Mouse (Mus musculus): ENCODE measurements around the gene Wwox.

The Wwox gene

DNA sequence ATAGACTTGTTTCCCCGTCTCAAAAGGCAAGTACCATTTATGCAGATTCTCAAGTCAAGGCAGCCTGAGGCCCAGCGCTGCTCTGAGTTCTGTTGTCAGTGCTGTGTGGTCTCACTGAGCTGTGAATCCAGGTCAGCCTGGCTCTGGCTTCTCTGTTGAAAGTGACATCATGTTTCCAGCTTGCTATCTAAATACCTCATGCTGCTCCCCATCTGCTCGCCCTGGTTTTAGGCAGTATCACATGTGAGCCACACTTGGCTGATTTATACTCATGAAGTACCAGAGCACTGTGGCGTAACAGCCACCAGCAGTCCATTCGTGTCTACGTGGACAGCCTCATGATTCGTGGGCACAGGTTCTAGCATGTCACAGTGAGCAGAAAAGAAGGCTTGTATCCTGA lies 235.7 kb downstream of the Wwox start:
- DNase-seq = no peak

DNA sequence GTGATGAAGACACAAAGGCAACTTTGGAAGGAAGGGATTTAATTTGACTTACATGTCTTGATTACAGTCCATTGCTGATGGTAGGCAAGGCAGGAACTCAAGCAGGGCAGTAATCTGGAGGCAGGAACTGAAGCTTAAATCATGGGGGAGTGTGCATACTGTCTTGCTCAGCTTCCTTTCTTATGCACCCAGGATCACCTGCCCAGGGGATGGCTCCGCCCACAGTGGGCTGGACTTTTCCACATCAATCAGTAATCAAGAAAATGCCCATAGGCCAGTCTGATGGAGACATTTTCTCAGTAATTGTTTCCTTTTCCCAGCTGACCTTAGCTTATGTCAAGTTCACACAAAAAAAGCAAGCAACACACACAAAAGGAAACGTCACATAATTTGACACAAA lies 237.5 kb downstream of the Wwox start:
- DNase-seq = no peak

DNA sequence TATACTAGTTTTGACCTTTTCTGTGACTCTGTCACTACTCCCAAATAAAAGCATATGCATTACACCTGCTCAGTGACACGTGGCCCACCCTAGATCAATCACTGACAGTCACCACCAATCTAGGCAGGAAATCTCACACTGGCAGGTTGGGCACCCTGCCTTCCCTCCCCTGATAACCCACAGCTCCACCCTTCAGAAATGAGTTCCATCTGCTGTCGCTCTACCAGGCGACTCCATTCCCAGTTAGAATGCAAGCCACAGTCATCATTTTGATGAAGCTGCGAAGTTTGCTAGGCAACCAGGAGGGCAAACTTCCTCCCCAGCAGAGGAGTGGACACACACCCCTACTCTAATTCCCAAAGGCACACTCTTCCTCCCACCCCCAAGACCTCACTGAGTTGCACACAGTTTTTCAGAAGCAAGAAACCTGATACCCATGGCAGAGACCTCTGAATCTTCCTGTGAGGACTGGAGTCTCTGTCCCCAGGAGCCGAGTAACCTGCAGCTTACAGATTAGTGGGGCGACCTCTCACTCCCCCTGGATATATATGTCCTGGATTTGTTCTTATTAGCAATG lies 238.2 kb downstream of the Wwox start:
- DNase-seq = no peak

DNA sequence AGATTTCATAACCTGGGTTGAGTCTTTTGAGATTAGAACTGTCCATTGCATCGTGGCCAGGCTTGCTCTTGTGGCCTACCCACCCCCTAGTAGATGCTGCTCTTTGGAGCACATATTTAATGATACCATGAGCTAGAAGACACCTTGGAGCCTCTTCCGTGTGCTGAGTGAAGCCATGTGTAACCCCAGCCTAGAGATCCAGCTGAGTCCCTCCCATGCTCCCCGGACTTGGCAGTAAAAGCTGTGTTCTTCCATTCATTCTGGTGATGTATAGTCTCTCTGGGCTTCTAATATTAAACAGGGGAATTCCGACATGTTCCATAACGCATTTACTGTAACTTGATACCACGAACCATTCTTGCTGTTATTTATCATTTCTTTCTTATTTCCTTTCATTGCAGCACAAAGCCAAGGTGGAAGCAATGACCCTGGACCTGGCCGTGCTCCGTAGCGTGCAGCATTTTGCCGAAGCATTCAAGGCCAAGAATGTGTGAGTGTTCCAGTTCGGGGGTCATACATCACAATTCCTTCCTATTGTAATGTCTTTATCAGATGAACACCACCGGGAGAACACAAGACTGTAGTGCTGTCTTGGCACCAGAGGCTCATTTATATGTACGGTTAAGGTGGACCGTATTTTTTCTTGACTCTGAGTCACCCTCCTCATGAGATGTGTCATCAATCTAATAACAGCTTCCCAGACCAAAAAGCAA lies 240.1 kb downstream of the Wwox start:
- DNase-seq = no peak

DNA sequence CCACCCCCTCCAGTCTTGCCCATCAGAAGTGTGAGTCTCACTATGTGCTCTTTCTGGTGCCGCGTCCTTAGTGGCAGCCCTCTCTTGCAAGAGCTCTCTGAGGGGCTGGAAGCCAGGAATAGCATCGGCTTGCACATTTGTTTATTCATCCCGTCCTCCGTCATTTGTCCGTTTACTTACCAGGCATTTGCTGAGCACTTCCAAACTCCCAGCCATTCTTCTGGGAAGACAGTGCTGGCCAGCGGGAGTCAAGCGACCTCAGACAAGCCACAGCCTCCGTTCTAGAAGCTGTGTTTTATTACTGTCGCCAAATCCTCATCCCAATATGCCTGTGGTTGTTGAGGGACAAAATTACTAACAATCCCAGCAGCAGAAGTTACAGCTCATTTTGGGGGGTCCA lies 241.7 kb downstream of the Wwox start:
- DNase-seq = peak; percentile 15 to 42

DNA sequence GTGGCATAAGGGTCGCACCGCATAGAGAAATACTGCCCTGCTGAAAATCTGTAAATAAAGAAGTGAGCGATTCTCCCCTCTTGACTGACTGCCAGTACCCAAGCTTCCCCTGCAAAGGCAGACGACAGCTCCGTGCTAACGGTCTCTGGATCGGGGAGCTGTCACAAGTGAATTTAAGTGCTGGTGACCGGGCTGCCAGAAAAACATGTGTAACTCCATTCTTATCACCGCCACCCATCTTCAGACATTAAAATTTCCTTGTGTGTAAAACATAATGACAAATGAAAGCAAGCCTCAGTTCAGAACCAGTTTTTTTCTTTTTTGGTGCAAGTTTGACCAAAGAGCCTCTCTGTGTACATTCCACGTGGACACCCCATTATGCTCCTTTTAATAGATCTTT lies 242.7 kb downstream of the Wwox start:
- no peak for DNase-seq

DNA sequence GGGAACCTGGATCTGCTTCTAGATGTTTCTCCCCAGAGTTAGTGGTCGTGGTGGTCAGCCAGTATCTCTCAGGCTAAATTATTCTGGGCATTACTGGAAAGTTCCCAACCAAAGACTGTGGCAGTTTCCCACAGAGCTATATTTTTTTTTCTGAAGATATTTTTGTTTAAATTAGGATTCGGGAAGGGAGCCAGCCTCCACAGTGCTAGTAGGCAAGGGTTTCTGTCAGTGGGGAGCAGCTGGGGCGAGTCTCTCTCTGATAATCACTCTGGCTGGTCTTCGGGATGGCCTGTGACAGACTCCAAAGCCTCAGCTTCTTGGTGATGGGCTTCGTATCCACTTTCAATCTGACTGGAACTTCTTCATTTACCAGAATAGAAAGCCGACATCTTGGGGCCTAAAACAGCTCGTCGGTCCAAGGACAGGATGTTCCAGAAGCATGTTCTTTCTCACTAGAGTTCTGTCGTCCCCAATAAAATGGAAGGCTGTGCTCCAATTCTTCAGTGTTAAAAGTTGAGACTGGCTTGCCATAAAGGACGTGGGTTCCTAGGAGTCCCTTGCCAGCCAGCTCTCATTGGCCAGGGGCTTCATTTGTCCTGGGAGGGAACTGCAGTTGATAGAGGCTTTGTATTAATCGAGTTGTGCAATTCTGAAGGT lies 244.7 kb downstream of the Wwox start:
- peak; percentile 15 to 39 for DNase-seq

DNA sequence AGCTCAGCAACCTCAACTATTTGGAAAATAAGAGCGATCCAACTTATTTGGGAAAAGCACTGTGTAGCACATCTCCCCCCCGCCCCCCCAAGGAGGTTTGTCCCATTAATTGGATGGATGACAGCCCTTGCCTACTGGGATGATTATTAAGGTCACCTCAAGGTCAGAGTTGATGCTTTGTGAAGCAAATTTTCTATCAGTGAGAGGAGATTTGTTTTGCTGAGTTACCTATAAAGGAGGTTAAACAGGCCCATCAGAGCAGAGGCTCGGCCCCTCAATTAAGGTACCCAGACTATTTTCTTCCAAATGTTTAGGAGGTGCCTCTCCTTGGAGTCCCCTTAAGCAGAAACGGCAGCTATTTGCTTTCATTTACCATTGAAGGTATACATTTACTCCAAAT lies 247.0 kb downstream of the Wwox start:
- DNase-seq = no peak

DNA sequence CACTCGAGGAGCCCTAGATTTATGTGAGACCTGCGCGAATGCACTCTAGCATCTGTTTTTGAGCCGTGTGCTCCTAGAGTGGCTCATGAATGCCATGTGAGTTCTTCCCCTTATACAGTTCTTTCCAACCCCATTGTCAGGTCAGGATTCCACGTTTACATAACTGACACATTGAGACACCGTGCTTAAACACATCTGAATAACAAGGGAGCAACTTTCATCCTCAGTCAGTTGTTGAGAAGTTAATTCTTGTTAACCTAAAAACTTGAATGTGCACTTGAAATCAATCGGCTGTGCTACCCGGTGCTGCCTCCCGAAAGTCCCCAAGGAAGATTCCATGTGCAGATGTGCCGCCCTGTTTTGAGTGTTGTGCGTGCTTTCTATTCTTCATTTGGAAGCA lies 249.3 kb downstream of the Wwox start:
- no peak for DNase-seq

DNA sequence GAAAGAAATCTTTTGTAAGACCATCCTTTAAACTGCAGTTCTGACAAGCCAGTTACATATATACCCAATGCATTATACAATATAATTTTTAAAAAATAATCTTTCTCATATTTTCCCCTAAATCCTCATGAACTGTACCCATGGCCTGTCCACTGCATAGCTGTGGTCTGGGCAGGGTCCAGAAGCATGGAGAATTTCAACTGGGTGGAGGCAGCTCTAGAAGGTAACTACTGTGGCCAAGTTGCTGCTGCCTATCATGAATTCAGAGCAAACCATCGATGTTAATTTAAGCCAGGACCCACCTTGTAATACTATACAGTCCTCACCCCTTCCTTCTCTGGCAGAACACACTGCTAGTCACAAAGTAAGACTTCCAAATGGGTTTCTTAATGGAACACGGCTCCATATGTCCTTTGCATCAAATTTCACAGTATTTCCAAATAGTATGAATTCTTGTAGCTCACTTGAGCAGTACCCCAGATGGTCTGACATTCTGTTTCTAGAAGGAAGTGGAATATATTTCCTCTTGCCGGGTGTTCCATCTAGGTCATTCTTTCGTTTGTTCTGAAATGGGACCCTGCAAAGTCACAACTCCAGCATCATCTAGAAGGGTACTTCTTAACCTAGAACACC lies 255.2 kb downstream of the Wwox start:
- no peak for DNase-seq

DNA sequence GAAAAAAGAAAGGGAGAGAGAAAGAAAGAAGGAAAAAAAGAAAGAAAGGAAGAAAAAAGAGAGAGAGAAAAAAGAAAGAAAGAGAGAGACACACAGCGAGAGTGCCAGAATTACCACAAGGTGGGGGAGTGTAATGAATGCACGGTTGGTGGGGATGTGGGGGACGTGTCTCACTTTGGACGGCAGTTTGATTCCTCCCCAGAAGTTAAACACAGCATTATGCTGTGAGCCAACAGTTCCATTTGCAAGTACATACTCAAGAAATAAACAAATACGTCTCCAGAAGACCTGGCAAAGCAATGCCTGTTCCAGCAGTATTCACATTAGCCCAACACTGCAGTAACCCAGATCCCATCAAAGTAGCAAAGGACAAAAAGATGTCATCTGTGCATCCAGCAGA lies 264.1 kb downstream of the Wwox start:
- no peak for DNase-seq

DNA sequence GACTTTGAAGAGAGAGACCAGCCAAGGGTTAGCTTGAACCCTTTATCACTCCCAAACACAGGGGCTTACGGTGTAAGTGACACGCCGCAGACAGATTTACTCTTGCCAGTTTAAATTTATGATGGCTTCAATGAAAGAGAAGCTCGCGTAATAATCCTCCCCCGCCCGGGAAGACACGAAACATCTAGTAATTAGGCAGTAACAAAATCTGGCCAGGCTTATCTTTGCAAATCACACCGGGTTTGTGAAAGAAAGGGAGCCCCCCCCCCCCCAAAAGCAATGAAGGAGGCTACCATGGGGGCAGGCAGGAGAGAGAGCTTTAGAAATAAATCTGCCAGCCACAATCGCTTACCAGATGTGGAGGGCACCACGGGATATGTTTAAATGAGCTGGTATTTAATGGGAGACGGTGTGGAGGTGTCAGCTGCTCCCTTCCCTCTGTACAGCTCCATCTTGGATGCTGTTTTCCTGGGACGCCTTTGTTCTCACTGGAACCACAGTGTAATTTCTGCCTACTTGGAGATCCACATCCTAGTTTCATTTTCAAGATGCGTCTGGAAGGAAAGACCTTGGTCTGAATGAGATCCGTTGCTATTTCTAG lies 268.2 kb downstream of the Wwox start:
- DNase-seq = no peak

DNA sequence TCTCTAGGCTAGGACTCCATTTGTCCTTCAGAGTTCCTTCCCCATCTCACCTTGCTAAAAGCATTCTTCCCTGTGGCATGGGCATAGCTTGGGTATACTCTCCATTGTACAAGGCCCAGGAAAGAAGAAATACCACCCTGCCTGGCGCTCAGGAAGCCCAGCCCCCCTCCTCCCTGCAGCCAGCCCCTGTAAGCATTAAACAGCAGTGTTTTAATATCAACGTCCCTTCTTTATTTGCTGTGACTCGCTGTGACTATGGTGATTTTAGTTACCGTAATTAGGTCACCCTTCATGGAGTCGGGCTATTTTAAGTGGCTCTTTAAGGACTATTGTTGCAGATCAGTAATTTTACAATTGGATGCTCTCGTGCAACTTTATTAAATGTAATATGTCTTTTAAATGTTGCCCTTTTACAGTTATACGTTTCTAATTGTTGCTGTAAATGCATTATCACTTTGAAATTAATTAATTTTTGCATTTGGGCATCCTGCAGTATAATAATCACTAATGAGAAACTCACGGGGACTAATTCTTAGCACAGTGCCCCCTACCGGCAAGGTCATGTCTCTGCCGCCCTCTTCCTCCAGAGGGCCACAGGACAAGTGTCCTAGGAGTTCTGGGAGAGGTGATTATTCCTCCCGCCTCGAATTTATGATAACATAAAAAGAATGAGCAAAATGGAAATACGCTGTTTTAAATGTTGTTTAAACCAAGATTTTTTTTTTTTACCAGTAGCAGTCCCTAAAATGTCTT lies 276.0 kb downstream of the Wwox start:
- no peak for DNase-seq

DNA sequence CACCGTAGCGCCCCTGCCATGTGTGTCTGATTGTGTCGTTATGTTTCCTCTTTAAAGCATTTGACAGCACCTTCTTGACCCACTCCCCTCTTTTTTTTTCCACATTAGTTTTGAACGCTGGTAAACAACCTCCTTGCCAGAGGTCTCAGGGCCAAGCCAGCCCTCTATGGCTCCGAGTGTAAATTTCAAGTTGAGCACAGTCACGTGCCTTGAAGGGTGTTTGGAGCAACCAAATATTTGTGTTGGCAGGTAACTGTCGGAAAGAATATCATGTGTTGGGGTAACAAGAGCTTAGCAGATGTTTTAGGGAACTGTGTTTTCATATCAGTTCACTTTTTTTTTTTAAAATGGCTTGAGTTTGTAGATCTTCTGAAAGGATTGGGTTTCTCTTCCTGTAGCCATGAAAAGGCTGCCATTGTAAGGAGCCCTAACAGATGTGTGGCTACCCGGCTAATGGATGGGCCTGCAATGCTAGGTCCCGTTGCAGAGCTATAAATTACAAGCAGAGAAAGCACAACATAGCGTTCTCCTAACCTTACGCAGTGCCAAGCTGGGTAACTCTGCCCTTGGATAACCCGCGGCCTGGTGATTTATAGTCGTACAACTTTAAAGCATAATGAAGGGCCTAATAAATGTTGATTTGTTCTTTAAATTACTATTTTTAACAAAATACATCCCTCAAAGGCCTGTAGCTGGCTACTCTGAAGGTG lies 277.2 kb downstream of the Wwox start:
- peak; percentile 22 to 40 for DNase-seq

DNA sequence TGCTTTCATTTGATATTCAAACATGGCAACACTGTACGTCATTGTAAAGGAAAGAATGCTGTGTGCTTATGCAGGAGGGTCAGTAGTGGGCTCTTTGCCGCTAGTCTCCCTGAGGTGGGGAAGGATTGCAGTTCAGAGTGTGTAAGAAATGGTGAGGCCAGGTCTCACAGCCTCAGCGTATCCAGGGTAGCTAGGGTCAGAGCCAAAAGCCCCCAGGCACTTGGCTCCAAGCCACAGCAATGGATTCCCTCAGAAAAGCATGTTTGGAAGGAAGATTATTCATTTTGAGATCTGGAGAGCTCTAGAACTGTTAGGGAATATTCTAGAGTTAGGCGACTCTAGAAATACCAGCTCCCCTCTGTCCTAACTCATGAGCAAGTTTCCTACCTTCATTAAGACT lies 279.4 kb downstream of the Wwox start:
- no peak for DNase-seq

DNA sequence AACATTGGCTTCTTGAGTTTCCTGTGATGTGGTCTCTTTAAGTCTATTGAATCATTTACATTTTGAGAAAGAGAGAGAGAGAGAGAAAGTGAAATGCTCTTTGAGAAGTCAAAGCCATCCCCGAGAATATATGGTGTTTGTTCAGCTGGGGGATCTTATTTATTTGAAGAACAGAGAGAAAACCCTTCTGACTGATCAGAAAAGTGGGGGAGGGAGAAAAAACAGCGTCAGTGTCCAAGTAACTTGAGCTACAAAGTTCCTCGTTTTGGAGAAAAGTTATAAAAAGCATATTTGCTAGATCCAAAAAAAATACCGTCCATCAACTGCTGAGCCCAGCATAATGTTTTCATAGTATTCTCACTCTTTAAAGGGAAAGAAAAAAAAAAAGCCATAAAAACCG lies 283.2 kb downstream of the Wwox start:
- no peak for DNase-seq

DNA sequence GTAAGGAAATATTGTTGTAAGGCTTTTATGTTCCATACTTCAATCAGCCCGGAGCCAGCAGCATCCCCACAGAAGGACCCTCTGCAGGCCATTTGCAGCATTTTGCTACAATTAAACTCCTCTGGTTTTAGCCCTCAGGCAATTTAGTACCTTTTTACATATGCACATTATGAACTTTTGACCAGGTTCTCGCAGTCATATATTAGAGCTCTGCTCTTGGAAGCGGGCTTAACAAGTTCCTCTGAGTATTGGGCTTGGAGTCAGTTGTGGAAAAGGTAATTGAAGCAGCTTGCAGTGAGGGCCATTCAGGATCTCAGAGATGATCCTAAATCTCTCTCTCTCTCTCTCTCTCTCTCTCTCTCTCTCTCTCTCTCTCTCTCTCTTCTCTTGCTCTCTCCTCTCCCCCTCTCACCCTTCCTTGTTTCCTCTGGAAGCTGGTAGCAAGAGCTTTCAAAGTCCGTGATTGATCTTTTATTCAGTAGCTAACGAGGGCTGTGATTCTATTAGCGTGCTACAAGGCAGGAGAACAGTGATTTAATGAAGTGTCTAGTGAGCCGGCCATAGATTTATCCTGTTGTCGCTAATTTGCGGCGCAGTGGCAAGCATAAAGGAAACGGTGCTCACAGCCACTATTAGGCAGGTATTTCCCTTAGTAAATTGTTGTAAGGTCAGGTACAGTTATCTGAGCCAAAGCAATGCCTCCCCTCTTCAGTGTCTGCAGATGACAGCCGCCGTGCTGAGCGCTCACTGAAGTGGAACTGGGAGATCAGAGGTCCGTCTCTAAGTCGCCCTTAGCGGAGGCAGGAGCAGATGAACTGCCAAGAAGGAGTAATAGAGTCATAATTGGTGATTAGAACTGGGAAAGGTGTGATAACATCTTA lies 292.0 kb downstream of the Wwox start:
- no peak for DNase-seq

DNA sequence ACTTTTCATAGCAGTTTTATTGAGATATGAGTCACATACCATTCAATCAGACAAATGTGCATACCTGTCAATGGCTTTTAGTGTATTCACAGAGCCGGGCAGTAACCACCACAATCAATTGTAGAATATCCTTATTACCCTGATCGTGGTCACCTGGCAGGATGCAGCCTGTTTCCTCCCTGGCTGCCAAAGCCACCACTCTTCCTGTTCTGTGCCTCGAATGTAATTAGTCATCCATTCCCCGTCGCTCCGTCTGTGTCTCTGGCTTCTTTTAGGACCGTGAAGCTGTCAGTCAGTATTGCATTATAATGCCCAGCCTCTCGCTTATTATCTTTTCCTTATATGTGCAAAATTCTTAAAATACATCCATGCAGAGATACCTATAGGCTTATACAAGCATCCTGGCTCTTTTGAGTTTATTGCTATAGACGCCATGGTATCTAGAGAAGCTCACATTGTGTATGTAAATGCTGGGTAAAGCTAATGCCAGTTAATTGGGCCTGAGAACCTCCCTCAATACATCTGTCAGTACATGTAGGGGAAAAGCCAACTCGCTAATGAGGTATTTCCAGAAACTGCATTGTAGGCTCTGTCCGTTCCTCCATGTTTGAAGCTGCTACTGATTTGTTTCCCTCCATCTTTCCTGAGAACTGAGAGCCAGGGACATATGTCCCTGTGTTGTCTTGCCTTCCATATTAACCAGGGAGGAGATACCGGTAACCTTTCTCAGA lies 303.9 kb downstream of the Wwox start:
- no peak for DNase-seq

DNA sequence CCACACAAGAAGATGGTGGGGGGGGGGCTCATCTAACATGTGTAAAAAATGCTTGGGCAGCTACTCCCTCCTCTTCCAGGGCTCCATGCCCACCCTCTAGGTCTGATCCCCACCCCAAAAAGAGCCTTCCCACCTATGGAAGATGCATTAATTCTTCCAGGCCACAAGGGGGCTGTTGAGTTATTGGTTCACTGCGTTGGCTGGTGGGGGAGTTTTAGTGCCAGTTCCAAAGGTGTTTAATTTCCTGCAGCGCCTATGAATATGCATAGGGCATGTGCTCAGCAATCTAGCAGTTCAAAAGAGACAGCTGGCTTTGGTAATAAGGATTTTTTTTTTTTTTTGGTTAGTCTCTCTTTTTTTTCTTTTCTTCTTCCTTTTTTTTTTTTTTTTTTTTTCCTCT lies 306.9 kb downstream of the Wwox start:
- no peak for DNase-seq

DNA sequence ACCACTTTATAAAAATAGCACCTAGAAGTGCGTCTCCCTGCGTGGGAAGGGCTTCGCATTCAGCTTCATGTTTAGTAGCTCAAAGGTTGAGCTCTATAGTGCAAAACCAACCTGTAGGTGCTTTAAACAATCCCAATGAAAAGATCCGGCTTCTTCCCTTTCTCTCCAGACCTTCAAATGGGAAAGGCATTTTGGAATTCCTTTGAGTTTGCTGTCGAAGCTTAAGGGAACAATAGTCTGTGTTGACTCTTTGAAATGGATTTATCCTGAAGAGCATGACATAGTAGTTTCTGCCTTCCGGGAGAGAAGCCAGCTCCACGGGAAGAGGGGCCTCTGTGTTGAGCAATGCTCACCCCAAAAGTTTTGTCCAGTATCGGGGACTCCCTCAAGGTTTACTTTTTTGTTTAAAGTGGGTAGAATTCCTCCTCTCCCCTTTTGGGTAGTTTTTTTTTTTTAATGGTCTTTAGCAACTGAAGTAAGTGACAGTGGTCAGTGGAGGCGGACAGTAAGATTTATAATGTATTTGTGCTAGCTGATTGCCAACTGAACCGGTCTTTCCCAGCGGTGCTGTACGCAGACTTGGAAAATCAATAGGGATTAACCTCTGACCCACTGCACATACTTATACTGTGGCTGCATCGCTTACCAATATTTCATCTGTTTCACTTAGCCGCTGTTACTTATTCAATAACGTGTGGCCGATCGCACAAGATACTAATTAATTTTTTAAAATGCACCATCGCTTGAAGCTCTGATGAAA lies 312.1 kb downstream of the Wwox start:
- DNase-seq = no peak
